Mouse (Mus musculus) bone marrow macrophage, adult 2 months (primary cell): ENCODE measurements at regions not wholly inside any gene's neighbourhood (a gene's known extent, or its start where the extent isn't known, plus 50 kb on each side); places are given as distances from the start of the nearest gene placed in this dataset.

Experiments
- CTCF ChIP-seq: IDR thresholded peaks from 2 replicates; pipeline ENCODE4 v1.5.1; 2012; ENCODE audit warnings: low read depth, mild to moderate bottlenecking, low read length, moderate library complexity
- POLR2A ChIP-seq: IDR thresholded peaks from 2 replicates; pipeline ENCODE4 v1.6.1; 2012; ENCODE audit warnings: mild to moderate bottlenecking, low read depth, low read length, borderline replicate concordance

DNA sequence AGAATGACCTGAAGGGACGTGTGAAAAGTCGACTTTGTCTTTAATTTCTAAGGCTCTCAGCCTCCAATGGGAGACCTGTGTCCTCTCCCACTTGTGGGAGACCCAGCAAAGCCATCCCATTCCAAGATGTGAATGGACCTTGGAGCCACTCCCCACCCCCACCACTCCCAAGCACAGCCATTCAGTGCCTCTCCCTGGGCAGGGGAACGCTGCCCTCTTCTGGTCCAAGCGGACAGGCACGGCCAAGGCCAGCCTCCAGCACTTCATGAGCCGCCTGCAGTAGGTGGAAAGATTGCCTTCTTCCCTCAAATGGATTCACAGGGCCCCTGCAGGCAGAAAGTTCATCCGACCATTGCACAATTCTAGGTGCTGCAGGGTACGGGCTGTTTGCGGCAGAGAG lies 181.6 kb downstream of the Bmp7 start:
- TF ChIP-seq CTCF (no peak), POLR2A (no peak)
